8 mouse cellular contexts compared by ENCODE assay signal in the genomic region with DNA sequence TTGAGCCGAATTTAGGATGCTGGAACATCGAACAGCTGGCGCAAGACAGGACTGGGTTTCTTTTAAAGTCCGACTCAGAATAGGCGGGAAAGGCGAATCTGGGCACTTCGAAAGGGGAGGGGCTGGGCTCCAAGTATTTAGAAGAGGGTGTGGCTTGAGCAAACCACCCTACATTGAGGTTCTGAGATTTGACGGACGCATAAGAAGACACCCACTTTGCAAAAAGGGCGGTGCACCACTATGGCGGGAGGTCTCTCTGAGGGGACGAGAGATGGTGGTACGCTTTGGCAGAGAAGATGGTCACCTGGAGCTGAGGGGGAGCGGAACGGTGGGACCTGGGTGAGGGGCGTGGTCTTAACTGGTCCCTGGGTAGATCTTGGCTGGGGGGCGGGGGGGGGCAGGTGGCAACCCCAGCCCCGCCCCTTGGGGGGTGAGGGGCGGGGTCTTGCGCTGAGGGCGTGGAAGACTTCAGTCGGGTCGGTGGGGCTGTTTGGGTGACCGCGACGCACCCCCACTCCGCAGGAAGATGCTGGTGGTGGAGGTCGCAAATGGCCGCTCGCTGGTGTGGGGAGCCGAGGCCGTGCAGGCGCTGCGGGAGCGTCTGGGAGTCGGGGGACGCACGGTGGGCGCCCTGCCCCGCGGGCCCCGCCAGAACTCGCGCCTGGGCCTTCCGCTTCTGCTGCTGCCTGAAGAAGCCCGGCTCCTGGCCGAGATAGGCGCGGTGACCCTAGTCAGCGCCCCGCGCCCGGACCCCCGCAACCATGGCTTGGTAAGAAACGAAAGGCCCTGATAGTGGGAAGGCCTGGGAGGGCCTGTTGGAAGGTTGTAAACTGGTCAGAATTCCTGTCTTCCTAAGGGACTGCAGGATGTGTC. TPM values are rescaled to one million over a fixed set of nuclear protein-coding genes. Genes with fewer than 3 reads are reported as not detected.
DNase-seq lines count a peak whose midpoint lies in the region; ATAC-seq and TF ChIP-seq lines count a peak whose summit lies in the region.

No protein-coding gene starts in this region.

- H3K36me3 ChIP-seq in C2C12 (ENCODE audit: control insufficient read depth, insufficient read depth), result peaks cover 23% of the 10 kb centered on the region
- peaks cover 52% of the 10 kb centered on the region for H3K36me3 ChIP-seq in embryonic facial prominence, embryonic 10.5 days (replicated peaks)
- peaks cover 17% of the 10 kb centered on the region for H3K36me3 ChIP-seq in liver, embryonic 13.5 days
- peaks cover 28% of the 10 kb centered on the region for H3K36me3 ChIP-seq in stomach, embryonic 14.5 days (ENCODE audit: control insufficient read depth, insufficient read depth, low read length)

- peak overlapping the region; percentile 78 for H3ac ChIP-seq in C2C12 (ENCODE audit: control insufficient read depth, insufficient read length, low read depth)

- peak overlapping the region; percentile 83 for H3K9ac ChIP-seq in liver, embryonic 13.5 days
- peak overlapping the region; percentile 81 for H3K9ac ChIP-seq in stomach, embryonic 14.5 days (replicated peaks; ENCODE audit: low read depth, low read length)

- H3K4me3 ChIP-seq in C2C12 (ENCODE audit: insufficient read depth, poor library complexity, severe bottlenecking), result peak overlapping the region; percentile 50
- peak overlapping the region; percentile 85 for H3K4me3 ChIP-seq in embryonic facial prominence, embryonic 10.5 days
- H3K4me3 ChIP-seq in liver, embryonic 13.5 days (replicated peaks), result peak overlapping the region; percentile 76
- peak overlapping the region; percentile 68 for H3K4me3 ChIP-seq in stomach, embryonic 14.5 days (ENCODE audit: low read depth, low read length)

- H3K79me2 ChIP-seq in C2C12 (ENCODE audit: control insufficient read depth, insufficient read depth), result peaks cover 36% of the 10 kb centered on the region

- peak; percentile 86 for DNase-seq in adrenal gland, postnatal 14 days
- DNase-seq in embryonic facial prominence, embryonic 10.5 days (ENCODE audit: low spot score), result peak; percentile 84
- DNase-seq in heart, adult 9 months (ENCODE audit: low spot score in 2 of 2), result peak; percentile 77 to 78
- peak; percentile 83 to 89 for DNase-seq in kidney, adult 8-10 months
- DNase-seq in liver, embryonic 13.5 days, result peak; percentile 61
- peak; percentile 89 for DNase-seq in naive thymus-derived CD4-positive, alpha-beta T cell, adult 2 months (ENCODE audit: low read depth)

- no peaks in the 10 kb centered on the region for H3K9me3 ChIP-seq in embryonic facial prominence, embryonic 10.5 days
- no peaks in the 10 kb centered on the region for H3K9me3 ChIP-seq in liver, embryonic 13.5 days (replicated peaks)
- H3K9me3 ChIP-seq in stomach, embryonic 14.5 days (ENCODE audit: control insufficient read depth, low read depth, low read length), result no peaks in the 10 kb centered on the region

- no peaks in the 10 kb centered on the region for H3K27me3 ChIP-seq in C2C12 (ENCODE audit: control insufficient read depth, insufficient read depth, insufficient read length)
- no peaks in the 10 kb centered on the region for H3K27me3 ChIP-seq in embryonic facial prominence, embryonic 10.5 days (replicated peaks; ENCODE audit: low read depth, poor library complexity, severe bottlenecking)
- H3K27me3 ChIP-seq in liver, embryonic 13.5 days, result no peaks in the 10 kb centered on the region
- H3K27me3 ChIP-seq in stomach, embryonic 14.5 days (ENCODE audit: control insufficient read depth, insufficient read depth, low read length), result no peaks in the 10 kb centered on the region

- peak overlapping the region; percentile 97 for H3K4me2 ChIP-seq in liver, embryonic 13.5 days
- H3K4me2 ChIP-seq in stomach, embryonic 14.5 days (replicated peaks; ENCODE audit: low read depth, low read length), result peak overlapping the region; percentile 66

- TF ChIP-seq CTCF in C2C12 (IDR thresholded peaks at IDR 0.05; ENCODE audit: control insufficient read depth, insufficient read depth, insufficient read length), result no peak

- peaks cover 15% of the 10 kb centered on the region for H3K79me3 ChIP-seq in C2C12 (ENCODE audit: low read depth)

- peak; percentile 37 for ATAC-seq in liver, embryonic 13.5 days (ENCODE audit: low read depth)
- peak; percentile 72 for ATAC-seq in stomach, embryonic 14.5 days (ENCODE audit: insufficient number of reproducible peaks, insufficient read depth, low FRiP score, low read depth)

- WGBS in embryonic facial prominence, embryonic 10.5 days, result 1% methylated on average over 55 of the region's 55 CpGs
- WGBS in liver, embryonic 13.5 days (ENCODE audit: insufficient replicate concordance), result under 1% methylated on average over 54 of the region's 55 CpGs
- under 1% methylated on average over 50 of the region's 55 CpGs for WGBS in stomach, embryonic 14.5 days

- H3K27ac ChIP-seq in embryonic facial prominence, embryonic 10.5 days (replicated peaks), result peak overlapping the region; percentile 95
- peak overlapping the region; percentile 89 for H3K27ac ChIP-seq in liver, embryonic 13.5 days
- peak overlapping the region; percentile 99 for H3K27ac ChIP-seq in stomach, embryonic 14.5 days (ENCODE audit: low read length)

- H3K4me1 ChIP-seq in embryonic facial prominence, embryonic 10.5 days, result peaks cover 25% of the 10 kb centered on the region
- peaks cover 45% of the 10 kb centered on the region for H3K4me1 ChIP-seq in liver, embryonic 13.5 days (replicated peaks)
- peaks cover 16% of the 10 kb centered on the region; the same call in 1 of the 2 replicates for H3K4me1 ChIP-seq in stomach, embryonic 14.5 days (ENCODE audit: control insufficient read depth, insufficient read depth, low read length)

TF ChIP-seq in C2C12, 6 proteins besides CTCF, POLR2A, EP300 and RAD21:
- TF ChIP-seq MYOG (IDR thresholded peaks at IDR 0.05; ENCODE audit: control insufficient read depth, extremely low read depth, insufficient read length), result no peak
- TF ChIP-seq CEBPB (IDR thresholded peaks at IDR 0.05; ENCODE audit: low read depth), result no peak
- no peak for TF ChIP-seq MAX (IDR thresholded peaks at IDR 0.05)
- TF ChIP-seq FOSL1 (IDR thresholded peaks at IDR 0.05; ENCODE audit: insufficient read depth, low read length, poor library complexity, severe bottlenecking), result no peak
- TF ChIP-seq USF1 (IDR thresholded peaks at IDR 0.05; ENCODE audit: low read depth), result no peak

RNA-seq across cellular contexts. Expression of a gene that starts 1.0 kb away (rescaled TPM):
- polyA plus RNA-seq in C2C12 (2012; fragmentation: generic; extraction: Trizol), result 45.8 TPM
- total RNA-seq in adrenal gland, postnatal 14 days (2021), result 51.8 and 55.3 TPM in 2 replicates
- polyA plus RNA-seq in embryonic facial prominence, embryonic 10.5 days (2016; fragmentation: Nextera tagmentation; extraction: Ambion mirVana), result 39.3 and 40.4 TPM in 2 replicates
- polyA plus RNA-seq in liver, embryonic 13.5 days (2015; fragmentation: Nextera tagmentation; extraction: Ambion mirVana), result 19.8 and 20.0 TPM in 2 replicates
- 36.8 and 40.4 TPM in 2 replicates for polyA plus RNA-seq in stomach, embryonic 14.5 days (2014; fragmentation: Nextera tagmentation; extraction: Ambion mirVana)

RNA-seq across cellular contexts. Expression of a gene that starts 1.6 kb away (rescaled TPM):
- 215 TPM for polyA plus RNA-seq in C2C12 (2012; fragmentation: generic; extraction: Trizol)
- 97.1 and 101 TPM in 2 replicates for total RNA-seq in adrenal gland, postnatal 14 days (2021)
- 301 and 306 TPM in 2 replicates for polyA plus RNA-seq in embryonic facial prominence, embryonic 10.5 days (2016; fragmentation: Nextera tagmentation; extraction: Ambion mirVana)
- 41.7 and 43.6 TPM in 2 replicates for polyA plus RNA-seq in liver, embryonic 13.5 days (2015; fragmentation: Nextera tagmentation; extraction: Ambion mirVana)
- 223 and 240 TPM in 2 replicates for polyA plus RNA-seq in stomach, embryonic 14.5 days (2014; fragmentation: Nextera tagmentation; extraction: Ambion mirVana)

RNA-seq across cellular contexts. Expression of a gene that starts 9.5 kb away (rescaled TPM):
- 3,200 TPM for polyA plus RNA-seq in C2C12 (2012; fragmentation: generic; extraction: Trizol)
- total RNA-seq in adrenal gland, postnatal 14 days (2021), result 962 and 1,107 TPM in 2 replicates
- 1,397 and 1,414 TPM in 2 replicates for polyA plus RNA-seq in embryonic facial prominence, embryonic 10.5 days (2016; fragmentation: Nextera tagmentation; extraction: Ambion mirVana)
- 1,306 and 1,329 TPM in 2 replicates for polyA plus RNA-seq in liver, embryonic 13.5 days (2015; fragmentation: Nextera tagmentation; extraction: Ambion mirVana)
- 1,552 and 1,583 TPM in 2 replicates for polyA plus RNA-seq in stomach, embryonic 14.5 days (2014; fragmentation: Nextera tagmentation; extraction: Ambion mirVana)

RNA-seq across cellular contexts. Expression of a gene that starts 17.0 kb away (rescaled TPM):
- polyA plus RNA-seq in C2C12 (2012; fragmentation: generic; extraction: Trizol), result 1.8 TPM
- 5.6 and 6.9 TPM in 2 replicates for total RNA-seq in adrenal gland, postnatal 14 days (2021)
- 5.7 and 6.8 TPM in 2 replicates for polyA plus RNA-seq in embryonic facial prominence, embryonic 10.5 days (2016; fragmentation: Nextera tagmentation; extraction: Ambion mirVana)
- polyA plus RNA-seq in liver, embryonic 13.5 days (2015; fragmentation: Nextera tagmentation; extraction: Ambion mirVana), result 7.3 and 7.8 TPM in 2 replicates
- 61.8 and 67.3 TPM in 2 replicates for polyA plus RNA-seq in stomach, embryonic 14.5 days (2014; fragmentation: Nextera tagmentation; extraction: Ambion mirVana)

RNA-seq across cellular contexts. Expression of a gene that starts 25.9 kb away (rescaled TPM):
- not detected for polyA plus RNA-seq in C2C12 (2012; fragmentation: generic; extraction: Trizol)
- 1.9 and 3.8 TPM in 2 replicates for total RNA-seq in adrenal gland, postnatal 14 days (2021)
- 0.10 and 0.21 TPM in 2 replicates for polyA plus RNA-seq in embryonic facial prominence, embryonic 10.5 days (2016; fragmentation: Nextera tagmentation; extraction: Ambion mirVana)
- 0.84 and 1.3 TPM in 2 replicates for polyA plus RNA-seq in liver, embryonic 13.5 days (2015; fragmentation: Nextera tagmentation; extraction: Ambion mirVana)
- 0.80 and 1.2 TPM in 2 replicates for polyA plus RNA-seq in stomach, embryonic 14.5 days (2014; fragmentation: Nextera tagmentation; extraction: Ambion mirVana)

Comparison
In these comparisons a context has a peak if more than half of its experiments do, and no peak if none do; other contexts are left out.
1. Peak in every context shown above with its lines: DNase-seq, ATAC-seq, H3K4me3 ChIP-seq and H3K27ac ChIP-seq.